Mouse (Mus musculus) embryonic stem cell, embryonic (primary cell): ENCODE results near the gene Arid5b.

Experiments used
- CTCF ChIA-PET, 4 experiments: fragments of 300-600 bp in 2 of 4; fragments of 350-600 bp in 2 of 4; sonication (Branson Sonifier 250); formaldehyde crosslinking; loops; one replicate each; lab custom pipeline; 2022; ENCODE audit warnings: inconsistent platforms in 2 of 4; lab: Charles Lee
- POLR2A ChIA-PET, 4 experiments: fragments of 300-600 bp in 2 of 4; fragments of 350-600 bp in 2 of 4; sonication (Branson Sonifier 250); formaldehyde crosslinking; loops; one replicate each; lab custom pipeline; 2022; ENCODE audit warnings: antibody characterized with exemption in 4 of 4, inconsistent platforms in 1 of 4; lab: Charles Lee

Arid5b gene

DNA sequence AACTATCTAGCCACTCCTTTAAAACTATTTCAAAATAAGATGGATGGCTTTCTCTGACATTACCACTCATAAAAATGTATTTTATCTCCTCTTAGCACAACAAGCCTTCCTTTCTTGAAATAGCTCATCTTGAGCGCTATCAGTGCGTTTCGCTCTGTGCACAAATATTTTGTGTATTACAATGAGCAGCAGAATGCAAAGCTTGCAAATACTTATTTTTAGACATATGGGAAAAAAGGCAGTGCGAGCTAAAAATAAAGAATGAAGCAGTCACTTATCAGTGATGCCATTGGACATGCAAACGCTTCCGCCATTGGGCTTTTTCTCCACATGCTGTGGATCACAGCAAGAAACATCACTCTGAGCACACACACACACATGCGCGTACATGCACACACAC is 110.4 kb downstream of the Arid5b start:
- CTCF ChIA-PET: no interaction called here
- POLR2A ChIA-PET: interaction anchor here (0.5 to 6.9 kb wide), 12 partner anchors 9 to 521 kb away, joined by 3 to 54 read pairs (median 4); no protein-coding TSS in a partner anchor

GRCm38 (mm10) chr10:68167118-68167517 is 111.4 kb downstream of the Arid5b start:
- ChIA-PET POLR2A (interaction anchor here (0.6 to 6.9 kb wide), 13 partner anchors 9 to 167 kb away, joined by 3 to 54 read pairs (median 5); no protein-coding TSS in a partner anchor), CTCF (interaction anchor here in 2 of 4 experiments (0.6 kb wide), 2 partner anchors 45 to 674 kb away, joined by 5 to 10 read pairs; no protein-coding TSS in a partner anchor)

- CTCF ChIA-PET: interaction anchor here in 1 of 4 experiments (0.7 to 0.9 kb wide), 4 partner anchors 10 to 167 kb away, joined by 3 to 4 read pairs (median 3); no protein-coding TSS in a partner anchor
Observed at GRCm38 (mm10) chr10:68166695-68167086, 111.8 kb downstream of the Arid5b start.

DNA sequence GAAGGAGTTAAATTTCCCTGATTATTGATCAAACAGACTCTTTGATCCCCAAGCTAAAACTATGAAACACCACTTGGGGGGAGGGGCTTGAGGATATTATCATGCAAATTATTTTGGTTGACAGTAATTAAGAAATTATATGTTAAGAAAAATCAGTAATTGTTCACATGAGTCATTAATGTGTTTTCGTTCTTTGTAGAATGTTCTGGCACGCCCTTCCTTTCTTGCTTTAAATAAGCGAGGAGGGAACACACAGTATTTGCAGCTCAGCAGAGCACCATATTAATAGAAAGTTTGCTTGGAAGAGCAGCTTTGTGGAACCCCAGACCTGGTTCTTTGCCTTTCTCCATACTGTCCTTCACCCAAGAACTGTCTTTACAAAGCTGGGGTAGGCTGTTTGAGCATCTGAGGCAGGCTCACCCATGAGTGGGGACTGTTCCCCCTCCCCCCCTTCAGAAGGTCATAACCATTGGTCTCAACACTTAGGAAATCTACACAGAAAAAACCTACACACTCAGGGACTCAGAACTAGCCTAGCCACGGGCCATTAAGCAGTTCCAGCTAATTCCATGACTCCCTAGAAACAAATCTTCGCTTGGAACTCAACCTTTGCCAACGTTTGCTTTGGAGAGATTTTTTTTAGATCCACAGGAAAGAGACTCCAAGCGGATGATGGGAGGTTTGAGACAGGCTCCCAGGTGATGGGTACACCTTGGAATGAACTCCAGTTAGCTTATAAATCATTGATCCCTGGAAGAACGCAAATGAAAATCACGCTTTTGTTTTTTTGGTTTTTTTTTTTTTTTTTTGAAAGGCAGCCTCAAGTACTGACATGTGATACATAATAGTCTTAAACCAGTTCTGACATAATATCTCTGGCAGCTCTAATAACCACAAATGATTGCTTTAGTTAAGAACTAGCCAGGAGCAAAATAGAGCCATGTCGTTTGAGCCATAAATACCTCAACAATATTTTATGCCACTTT is 112.5 kb downstream of the Arid5b start:
- ChIA-PET CTCF (interaction anchor here in 3 of 4 experiments (0.7 to 0.9 kb wide), 7 partner anchors 9 to 824 kb away, joined by 3 to 5 read pairs (median 3); no protein-coding TSS in a partner anchor), POLR2A (interaction anchor here (0.6 to 6.9 kb wide), 29 partner anchors 9 to 1187 kb away, joined by 3 to 54 read pairs (median 4); partner anchors contain the start of gene Cdk1 (in 1 of the 4))

More at GRCm38 (mm10) chr10:68166695-68167086, 111.8 kb downstream of the Arid5b start:
- POLR2A ChIA-PET: interaction anchor here in 3 of 4 experiments (0.6 to 6.9 kb wide), 16 partner anchors 10 to 1186 kb away, joined by 3 to 54 read pairs (median 6); partner anchors contain the start of gene Cdk1 (in 1 of the 3)

DNA sequence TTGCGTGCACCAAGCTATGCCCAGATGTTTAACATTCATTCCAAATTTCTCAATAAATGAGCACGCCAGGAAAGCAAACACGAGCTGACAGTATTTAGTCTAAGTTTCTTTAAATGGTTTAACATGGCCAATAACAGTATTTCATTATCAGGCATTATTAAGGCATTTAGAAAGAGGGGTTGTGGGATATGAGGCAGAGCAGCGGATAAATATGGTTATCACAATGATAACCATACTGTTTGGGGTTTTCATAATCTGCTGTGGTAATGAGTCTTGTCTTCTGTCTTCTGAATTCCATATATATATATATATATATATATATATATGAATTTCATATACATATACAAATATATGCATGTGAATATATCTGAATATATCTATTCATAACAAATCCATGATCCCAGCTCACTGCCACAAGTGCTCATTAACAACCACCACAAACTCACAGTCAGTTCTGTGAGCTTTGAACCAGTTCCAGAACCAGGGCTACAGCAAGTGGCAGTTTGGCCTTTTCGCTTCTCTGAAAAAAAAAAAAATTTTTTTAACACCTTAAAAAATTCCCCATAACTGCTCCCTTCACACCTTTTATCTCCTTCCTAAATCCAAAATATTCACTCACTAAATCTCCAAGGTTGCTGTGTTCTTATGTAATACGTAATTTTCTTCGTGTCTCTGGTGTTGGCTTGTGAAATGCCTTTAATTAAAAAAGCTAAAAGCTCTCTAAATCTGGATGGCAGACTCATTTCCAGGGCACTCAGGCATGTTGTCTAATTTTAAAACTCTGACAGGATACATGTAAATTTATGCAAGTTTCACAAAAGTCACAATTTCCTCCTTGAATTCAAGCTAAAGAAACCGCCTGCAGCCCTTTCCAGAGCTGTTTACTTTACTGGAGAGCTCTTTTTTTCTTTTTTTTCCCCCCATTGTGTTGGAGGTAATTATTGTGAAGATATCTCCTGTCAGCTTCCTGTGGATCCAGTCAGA is 113.5 kb downstream of the Arid5b start:
- ChIA-PET POLR2A (interaction anchor here (0.6 to 6.9 kb wide), 21 partner anchors 8 to 128 kb away, joined by 3 to 54 read pairs (median 4); no protein-coding TSS in a partner anchor), CTCF (interaction anchor here in 3 of 4 experiments (0.5 to 0.8 kb wide), 5 partner anchors 8 to 825 kb away, joined by 3 to 5 read pairs (median 3); no protein-coding TSS in a partner anchor)

DNA sequence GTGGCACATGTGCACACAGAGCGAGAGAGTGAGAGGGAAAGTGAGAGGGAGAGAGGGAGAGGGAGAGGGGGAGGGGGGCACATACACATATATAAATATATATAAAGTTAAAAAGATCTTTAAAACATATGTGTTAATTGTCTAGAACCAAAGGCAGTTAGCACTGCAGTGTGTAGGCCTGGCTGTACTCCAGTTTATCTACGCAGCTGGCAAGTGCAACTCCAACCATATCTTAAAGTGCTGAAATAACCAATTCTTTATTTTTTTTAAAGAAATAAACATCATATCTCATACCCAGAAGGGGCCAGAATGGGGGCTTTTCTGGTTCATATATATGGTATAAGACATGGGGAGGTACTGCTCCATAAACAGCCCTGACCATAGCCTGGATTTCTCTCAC is 114.4 kb downstream of the Arid5b start:
- POLR2A ChIA-PET: interaction anchor here in 1 of 4 experiments (0.7 to 6.9 kb wide), 5 partner anchors 7 to 129 kb away, joined by 4 to 54 read pairs (median 4); no protein-coding TSS in a partner anchor

GRCm38 (mm10) chr10:68159759-68160158 is 118.8 kb downstream of the Arid5b start:
- ChIA-PET CTCF (interaction anchor here in 3 of 4 experiments (0.5 to 2.9 kb wide), 3 partner anchors 12 to 145 kb away, joined by 5 to 10 read pairs (median 8); no protein-coding TSS in a partner anchor), POLR2A (interaction anchor here in 3 of 4 experiments (0.6 to 7.1 kb wide), 5 partner anchors 12 to 145 kb away, joined by 3 to 135 read pairs (median 6); no protein-coding TSS in a partner anchor)

More for the DNA sequence above, 114.4 kb downstream of the Arid5b start:
- CTCF ChIA-PET: interaction anchor here in 2 of 4 experiments (0.5 to 0.6 kb wide), 2 partner anchors 27 to 124 kb away, joined by 3 to 5 read pairs; no protein-coding TSS in a partner anchor

DNA sequence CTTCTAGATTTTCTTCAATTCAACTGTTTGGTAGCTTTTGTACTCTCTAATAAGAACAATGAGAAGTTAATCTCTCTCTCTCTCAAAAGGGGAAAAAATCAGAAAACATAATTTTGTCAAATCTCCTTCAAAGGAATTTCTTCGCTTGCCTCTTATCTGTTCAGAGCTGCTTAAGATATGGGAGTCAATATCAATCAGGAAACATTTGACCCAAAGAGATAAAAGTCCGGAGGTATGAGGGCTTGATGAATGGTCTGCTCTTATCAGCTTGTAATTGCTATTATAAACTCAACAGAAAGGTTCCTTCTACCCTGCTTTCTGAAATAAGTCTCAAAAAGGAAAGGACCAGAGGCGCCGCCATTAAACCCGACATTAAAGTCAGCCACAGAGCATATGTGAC is 120.0 kb downstream of the Arid5b start:
- POLR2A ChIA-PET: interaction anchor here (0.8 to 7.1 kb wide), 18 partner anchors 9 to 124 kb away, joined by 3 to 135 read pairs (median 12); no protein-coding TSS in a partner anchor
- CTCF ChIA-PET: interaction anchor here in 2 of 4 experiments (1.0 to 2.9 kb wide), 2 partner anchors 12 to 125 kb away, joined by 3 to 10 read pairs; no protein-coding TSS in a partner anchor

- POLR2A ChIA-PET: interaction anchor here (0.5 to 7.1 kb wide), 45 partner anchors 8 to 204 kb away, joined by 3 to 135 read pairs (median 4); no protein-coding TSS in a partner anchor
- CTCF ChIA-PET: interaction anchor here in 3 of 4 experiments (0.6 to 2.1 kb wide), 14 partner anchors 8 to 149 kb away, joined by 3 to 14 read pairs (median 4); no protein-coding TSS in a partner anchor
Observed at GRCm38 (mm10) chr10:68157511-68157910, 121.0 kb downstream of the Arid5b start.

DNA sequence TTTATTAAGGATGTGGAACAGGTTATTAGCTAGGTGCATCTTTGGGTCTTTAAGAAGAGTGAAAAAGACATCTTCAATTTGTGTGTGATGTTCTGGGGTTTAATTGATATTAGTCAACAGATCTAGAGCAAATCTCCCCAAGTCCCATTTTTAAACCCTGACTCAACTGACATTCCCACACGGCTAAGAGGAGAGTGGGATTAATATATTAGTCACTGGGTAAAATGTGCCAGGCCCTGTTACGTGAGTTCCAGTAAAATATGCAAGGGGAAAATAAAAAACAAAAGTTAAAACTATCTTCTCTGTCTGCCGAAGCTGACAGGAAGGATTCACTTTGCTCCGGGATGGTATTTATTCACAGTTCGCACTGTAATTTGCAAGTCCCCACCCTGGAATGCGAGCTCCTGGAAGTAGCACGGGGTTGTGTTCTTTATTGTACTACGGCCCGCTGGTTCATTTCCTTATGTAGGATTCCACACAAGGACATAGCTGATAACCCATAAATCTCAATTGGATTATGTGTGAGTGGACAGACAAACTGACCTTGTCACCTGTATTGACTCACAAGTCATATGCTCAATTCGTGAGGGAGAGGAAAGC is 121.8 kb downstream of the Arid5b start:
- ChIA-PET CTCF (interaction anchor here (0.6 to 2.6 kb wide), 18 partner anchors 8 to 302 kb away, joined by 3 to 15 read pairs (median 4); no protein-coding TSS in a partner anchor), POLR2A (interaction anchor here (0.6 to 7.1 kb wide), 49 partner anchors 8 to 204 kb away, joined by 3 to 135 read pairs (median 4); no protein-coding TSS in a partner anchor)

- POLR2A ChIA-PET: interaction anchor here (0.6 to 7.1 kb wide), 34 partner anchors 8 to 146 kb away, joined by 3 to 135 read pairs (median 4); no protein-coding TSS in a partner anchor
- CTCF ChIA-PET: interaction anchor here (0.9 to 2.6 kb wide), 10 partner anchors 8 to 158 kb away, joined by 3 to 14 read pairs (median 6); no protein-coding TSS in a partner anchor
Observed at GRCm38 (mm10) chr10:68156159-68156558, 122.4 kb downstream of the Arid5b start.

GRCm38 (mm10) chr10:68155431-68156119 is 123.0 kb downstream of the Arid5b start:
- ChIA-PET CTCF (interaction anchor here in 2 of 4 experiments (0.6 to 2.6 kb wide), 6 partner anchors 9 to 157 kb away, joined by 3 to 14 read pairs (median 6); no protein-coding TSS in a partner anchor), POLR2A (interaction anchor here in 3 of 4 experiments (1.0 to 7.1 kb wide), 15 partner anchors 7 to 145 kb away, joined by 3 to 135 read pairs (median 9); no protein-coding TSS in a partner anchor)

- POLR2A ChIA-PET: interaction anchor here in 2 of 4 experiments (0.6 to 5.3 kb wide), 12 partner anchors 7 to 1933 kb away, joined by 3 to 82 read pairs (median 5); no protein-coding TSS in a partner anchor
- CTCF ChIA-PET: interaction anchor here in 1 of 4 experiments (0.6 kb wide), 1 partner anchor 61 kb away, joined by 4 read pairs; no protein-coding TSS in a partner anchor
Observed at GRCm38 (mm10) chr10:68154046-68154765, 124.3 kb downstream of the Arid5b start.

- POLR2A ChIA-PET: interaction anchor here in 3 of 4 experiments (0.6 to 3.4 kb wide), 10 partner anchors 8 to 1933 kb away, joined by 3 to 19 read pairs (median 4); no protein-coding TSS in a partner anchor
- CTCF ChIA-PET: interaction anchor here in 1 of 4 experiments (0.6 kb wide), 1 partner anchor 61 kb away, joined by 4 read pairs; no protein-coding TSS in a partner anchor
Observed at GRCm38 (mm10) chr10:68153344-68154045, 125.0 kb downstream of the Arid5b start.
